Mouse (Mus musculus) hematopoietic stem cell, adult 5-6 weeks (primary cell): Measurements from ENCODE around the gene Gpr88. TPM values are rescaled to one million over a fixed set of nuclear protein-coding genes. Genes with fewer than 3 reads are reported as not detected.

ENCODE experiments used
- ATAC-seq, 2 experiments: fragments of 125-278 bp in 1 of 2; replicated peaks in 1 of 2; 2 replicates each; pipeline ENCODE4 v1.8.0; 2016 to 2017; ENCODE audit warnings: inconsistent platforms in 2 of 2, mild to moderate bottlenecking in 2 of 2, moderate number of reproducible peaks in 2 of 2, low read depth in 1 of 2, moderate TSS enrichment in 1 of 2; ENCODE audit not compliant: low FRiP score in 2 of 2, poor library complexity in 2 of 2, severe bottlenecking in 2 of 2, insufficient read depth in 1 of 2, low TSS enrichment in 1 of 2
- total RNA-seq: library from RNA; stranded (forward); fragments of 172-1452, 232-1000 nt; gene quantifications from 2 replicates; pipeline ENCODE4 v1.2.3, GENCODE M21; 2017

Gene Gpr88
- total RNA-seq, 1 experiment from 2014 or later, result not detected

DNA sequence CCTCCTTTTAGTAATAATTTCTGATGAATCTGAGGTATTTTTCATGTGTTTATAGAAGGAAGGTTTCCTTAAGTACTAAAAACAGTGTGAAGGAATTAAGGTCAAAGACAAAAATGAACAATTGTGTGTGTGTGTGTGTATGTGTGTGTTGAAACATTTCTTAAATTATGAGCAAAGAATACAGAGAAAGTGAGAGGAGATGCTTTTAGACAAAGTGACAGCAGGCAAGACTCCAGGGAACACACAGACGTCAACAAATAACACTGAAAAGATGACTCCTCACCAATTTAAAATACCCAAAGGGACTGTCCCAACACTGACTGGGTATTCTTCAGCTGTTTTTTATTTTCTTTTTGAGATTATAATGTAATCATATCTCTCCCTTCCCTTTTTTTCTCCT is 37.0 kb downstream of the Gpr88 start:
- ATAC-seq, result no peak

DNA sequence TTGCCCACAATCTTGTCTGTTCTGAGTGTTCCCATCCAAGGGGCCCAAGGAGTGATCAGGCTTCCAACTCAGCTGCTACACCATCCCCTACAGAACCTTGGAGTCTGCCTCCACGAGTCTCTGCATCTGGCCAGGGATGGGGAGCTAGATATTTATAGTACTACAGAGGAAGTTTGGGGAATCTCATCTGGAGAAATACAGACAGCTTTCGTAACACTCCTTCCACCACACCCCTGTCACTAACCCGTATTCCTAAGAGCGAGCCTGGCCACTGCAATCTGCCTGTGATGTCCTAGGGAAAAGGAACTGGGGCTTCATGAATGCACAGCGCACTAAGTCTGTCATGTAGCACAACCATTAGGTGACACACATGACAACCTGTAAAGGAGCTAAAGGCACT is 41.7 kb downstream of the Gpr88 start:
- ATAC-seq, result no peak; a peak in 1 of 4 replicates

DNA sequence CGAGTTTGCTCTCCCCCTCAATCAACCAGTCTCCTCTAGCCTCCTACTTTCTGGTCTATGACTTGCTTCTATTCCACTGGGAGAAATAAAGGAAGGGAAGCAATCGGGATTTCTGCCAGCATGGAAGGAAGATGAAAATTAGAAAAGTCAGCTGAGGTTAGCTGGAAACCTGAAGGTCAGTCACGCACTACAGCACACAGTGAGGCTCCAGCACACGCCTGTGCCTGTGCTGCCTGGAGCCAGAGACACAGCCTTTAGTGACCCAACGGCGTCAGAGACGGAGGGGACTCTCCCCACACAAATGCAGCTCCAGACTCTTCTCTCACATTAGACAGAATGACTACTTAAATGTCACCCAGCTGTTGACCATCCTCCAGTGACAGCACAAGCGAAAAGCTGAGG is 42.6 kb downstream of the Gpr88 start:
- no peak for ATAC-seq

DNA sequence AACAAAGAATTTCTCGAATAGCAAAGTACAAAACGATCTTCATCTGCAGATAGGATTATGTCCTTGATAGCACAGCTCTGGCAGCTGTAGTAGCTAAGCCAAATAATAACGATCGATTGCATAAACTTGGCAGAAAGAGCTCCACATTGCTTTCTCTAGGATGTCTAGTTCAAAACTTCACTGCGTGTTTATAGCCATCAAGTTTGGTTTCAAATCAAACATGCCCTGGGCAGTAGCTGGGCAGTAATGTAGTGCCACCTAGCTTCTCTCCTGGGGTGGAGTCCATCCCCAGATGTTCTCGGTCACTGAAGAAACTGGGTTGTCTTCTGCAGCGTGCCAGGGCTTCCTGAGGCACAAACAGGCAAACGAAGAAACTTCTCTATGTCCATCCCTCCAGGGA is 44.1 kb downstream of the Gpr88 start:
- ATAC-seq, result 0 out of 4 replicates have a peak, but pooled peaks of 1 of the 2 experiments have one; percentile 17

DNA sequence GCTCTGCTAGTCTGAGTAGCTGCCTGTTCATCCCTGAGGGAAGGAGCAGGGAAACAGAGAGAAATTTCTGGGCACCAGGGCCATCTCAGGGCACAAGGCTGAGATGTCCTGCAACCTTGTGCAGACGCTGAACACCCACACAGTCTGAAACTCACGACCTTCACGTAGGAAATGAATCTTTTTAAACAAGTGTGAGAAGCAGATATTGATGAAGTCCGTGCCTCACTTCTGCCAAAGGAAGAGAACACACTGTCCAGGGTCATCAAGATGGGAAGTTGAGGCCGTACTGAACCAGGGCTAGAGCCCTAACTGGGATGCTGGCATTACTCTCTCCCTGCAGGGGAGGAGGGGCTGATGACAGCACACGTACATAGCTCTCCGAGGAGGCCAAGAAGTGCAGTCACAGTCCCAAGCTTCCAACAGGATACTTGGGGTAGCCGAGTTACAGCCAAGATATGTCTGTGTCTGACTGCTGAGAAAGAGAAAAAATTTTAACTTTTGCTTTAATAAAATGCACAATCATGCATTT is 46.9 kb downstream of the Gpr88 start:
- ATAC-seq, result no peak

DNA sequence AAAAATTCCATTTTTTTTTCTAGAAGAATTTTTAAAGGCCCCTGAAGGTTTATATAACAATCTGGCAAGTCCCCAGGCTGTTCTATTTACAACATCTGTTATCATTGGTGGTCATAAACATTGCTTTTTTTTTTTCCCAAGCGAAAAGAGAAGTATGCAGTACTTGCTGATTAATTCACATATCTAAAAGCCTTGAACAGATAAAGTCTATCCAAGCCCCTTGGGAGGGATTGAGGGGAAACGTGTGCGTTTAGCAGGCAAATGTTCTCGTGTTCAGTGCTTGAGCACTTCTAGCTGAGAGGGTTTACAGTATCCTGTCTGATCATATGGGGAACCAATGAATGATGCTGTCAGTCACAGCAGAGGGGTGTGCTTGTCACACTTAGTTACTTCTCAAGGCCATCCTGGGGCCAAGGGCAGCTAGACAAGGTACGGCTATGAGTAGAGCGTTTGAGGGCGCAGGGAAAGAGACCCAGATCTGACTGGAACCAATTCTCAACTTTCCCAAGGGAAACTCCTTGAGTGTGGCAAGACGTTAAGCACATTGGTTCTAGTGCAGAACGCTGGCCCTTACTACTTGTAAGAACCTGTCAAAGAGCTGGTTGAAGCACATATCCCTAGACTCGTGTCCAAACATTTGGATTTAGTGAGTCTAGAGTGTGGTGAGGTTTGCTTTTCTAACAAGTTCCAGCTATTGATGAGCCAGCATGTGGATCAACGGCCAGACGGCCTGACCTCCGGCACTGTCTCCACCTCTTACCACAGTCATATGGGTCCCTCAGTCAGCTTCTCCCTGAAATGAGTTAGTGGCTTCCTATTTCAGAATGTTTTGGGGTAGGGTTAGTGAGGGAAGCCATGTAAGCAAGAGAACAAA is 47.7 kb downstream of the Gpr88 start:
- ATAC-seq, result no peak

DNA sequence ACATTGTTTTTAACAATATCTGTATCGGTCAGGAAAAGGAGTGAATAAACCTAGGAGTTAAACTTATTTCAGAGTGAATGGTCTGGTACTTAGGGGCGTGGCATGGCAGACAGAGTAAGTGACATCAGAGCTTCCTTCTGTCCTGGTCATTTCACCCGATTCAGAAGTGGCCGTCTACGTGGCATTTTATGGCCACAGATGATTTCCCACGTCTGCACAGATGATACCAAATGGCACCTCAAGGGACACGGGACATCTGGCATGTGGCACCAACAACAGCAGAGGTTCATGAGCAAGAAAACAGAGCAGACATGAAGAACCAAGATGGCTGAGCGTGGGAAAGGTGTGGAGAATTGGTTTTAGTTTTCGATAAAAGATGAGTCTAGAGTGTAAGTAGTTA is 48.7 kb downstream of the Gpr88 start:
- no peak for ATAC-seq

DNA sequence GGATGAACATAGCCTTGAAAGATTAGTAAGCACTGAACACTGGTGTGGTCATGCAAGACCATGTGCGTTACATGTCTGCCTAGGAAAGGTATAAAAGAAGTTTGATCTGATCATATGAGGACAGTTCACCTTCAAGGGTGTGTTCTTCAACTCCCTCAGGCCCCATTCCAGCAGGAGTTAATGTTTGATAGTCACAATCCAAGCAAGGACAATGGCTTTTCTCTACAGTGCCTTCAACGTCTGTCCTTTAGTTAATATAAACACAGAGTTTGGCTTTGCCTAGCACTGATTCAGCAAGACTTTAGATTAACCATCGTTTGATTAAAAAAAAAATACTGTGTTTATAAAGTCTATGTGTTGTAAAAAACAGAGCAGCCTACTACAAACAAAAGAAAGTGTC is 49.4 kb downstream of the Gpr88 start:
- no peak for ATAC-seq

DNA sequence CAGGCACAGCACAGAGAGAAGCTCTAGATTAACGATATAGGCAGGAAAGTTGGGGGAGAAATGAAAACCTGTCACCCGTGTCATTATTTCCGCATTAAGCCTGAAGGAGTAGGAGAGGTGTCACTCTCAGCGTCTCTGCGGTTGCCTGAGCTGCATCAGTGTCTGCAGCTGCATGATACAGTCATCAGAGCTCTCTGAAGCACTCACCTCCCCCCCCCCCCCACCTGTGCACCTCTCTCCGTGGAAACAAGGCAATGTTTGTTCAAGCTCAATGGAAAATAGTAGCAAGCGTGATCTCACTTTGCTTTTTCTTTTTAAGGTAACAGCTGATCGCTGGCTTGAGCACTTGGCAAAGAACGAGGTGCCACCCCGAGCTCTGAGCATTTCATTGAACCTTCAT is 53.2 kb downstream of the Gpr88 start:
- no peak for ATAC-seq

Other genes starting within 250 kb of the Gpr88 start
- gene Slc30a7, start 246.1 kb downstream of the Gpr88 start, total RNA-seq, result 37.8 and 50.4 TPM in 2 replicates
- 18.0 and 19.2 TPM in 2 replicates for gene Extl2, start 246.0 kb downstream of the Gpr88 start, total RNA-seq
- 5.4 and 14.9 TPM in 2 replicates for gene Vcam1, start 123.8 kb downstream of the Gpr88 start, total RNA-seq
- gene Cdc14a, start 170.5 kb upstream of the Gpr88 start, total RNA-seq, result 35.3 and 44.7 TPM in 2 replicates